Mouse (Mus musculus): ENCODE measurements around the gene Eif3g. TPM values are rescaled to one million over a fixed set of nuclear protein-coding genes. Genes with fewer than 3 reads are reported as not detected.

Eif3g gene
- polyA plus RNA-seq, 2 experiments: 104 to 170 TPM

DNA sequence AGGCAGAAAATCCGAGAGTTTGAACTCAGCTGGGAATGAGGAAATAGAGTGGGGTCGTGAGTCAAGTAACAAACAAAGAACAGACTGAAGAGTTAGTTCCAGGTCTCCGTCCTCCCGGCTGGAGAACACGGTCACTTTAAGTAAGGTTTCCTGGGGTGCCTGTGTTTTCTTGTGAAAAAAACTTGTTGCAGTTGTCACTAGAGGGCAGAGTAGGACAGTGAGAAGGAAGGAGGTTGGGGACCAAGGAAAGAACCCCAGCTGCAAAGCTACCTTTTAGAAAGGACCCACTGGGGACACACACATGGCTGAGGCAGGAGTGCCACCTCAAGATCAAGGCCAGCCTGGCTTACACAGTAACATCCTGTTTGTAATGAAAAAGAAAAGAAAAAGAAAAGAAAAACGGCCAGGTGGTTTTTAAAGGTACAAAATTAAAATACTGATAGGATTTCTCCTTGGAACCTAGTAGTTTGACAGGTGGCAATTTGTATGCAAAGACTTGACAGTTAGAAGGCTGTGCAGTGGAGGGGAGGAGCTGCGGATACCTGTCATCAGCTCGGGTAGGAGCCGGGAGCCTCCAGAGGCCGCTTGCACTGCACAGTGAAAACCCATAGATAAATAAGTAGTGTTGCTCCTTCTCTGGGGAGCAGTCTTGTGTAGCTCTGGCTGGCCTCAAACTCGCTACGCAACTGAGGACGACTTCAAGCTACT lies 3.2 kb upstream of the Eif3g start:
- Histone ChIP-seq H3K4me3 (ENCODE audit: insufficient read depth in 1 of 2, low read depth in 2 of 2, low read length in 2 of 2) (no peak overlapping the region), H3K9me3 (ENCODE audit: control insufficient read depth, low read length) (no peaks in the 10 kb centered on the region), H3K27ac (peak overlapping the region; percentile 29), H3K4me1 (replicated peaks; ENCODE audit: control insufficient read depth in 2 of 2, insufficient read depth in 2 of 2, low read length in 1 of 2) (peaks cover 7 to 19% of the 10 kb centered on the region in 2 experiments), H3K36me3 (replicated peaks; ENCODE audit: control insufficient read depth, insufficient read depth, low read depth) (peaks cover 17% of the 10 kb centered on the region), H3K27me3 (ENCODE audit: control insufficient read depth, insufficient read depth, low read length) (no peaks in the 10 kb centered on the region), H3K4me2 (ENCODE audit: low read depth) (peak overlapping the region; percentile 46), H3K9ac (replicated peaks) (peak overlapping the region; percentile 20; the same call in 1 of the 2 replicates)
- DNase-seq (ENCODE audit: low read depth in 3 of 3, low spot score in 3 of 3): peak in 2 of 3 experiments; percentile 42 to 58
- WGBS (ENCODE audit: insufficient replicate concordance): 8% methylated on average over 13 of the region's 13 CpGs
- TF ChIP-seq EP300 (IDR thresholded peaks at IDR 0.05; ENCODE audit: low read depth): no peak
- peak; percentile 77 for TF ChIP-seq CTCF (IDR thresholded peaks at IDR 0.05; ENCODE audit: low read depth)
- peak; percentile 61 for ATAC-seq (ENCODE audit: insufficient read depth)

DNA sequence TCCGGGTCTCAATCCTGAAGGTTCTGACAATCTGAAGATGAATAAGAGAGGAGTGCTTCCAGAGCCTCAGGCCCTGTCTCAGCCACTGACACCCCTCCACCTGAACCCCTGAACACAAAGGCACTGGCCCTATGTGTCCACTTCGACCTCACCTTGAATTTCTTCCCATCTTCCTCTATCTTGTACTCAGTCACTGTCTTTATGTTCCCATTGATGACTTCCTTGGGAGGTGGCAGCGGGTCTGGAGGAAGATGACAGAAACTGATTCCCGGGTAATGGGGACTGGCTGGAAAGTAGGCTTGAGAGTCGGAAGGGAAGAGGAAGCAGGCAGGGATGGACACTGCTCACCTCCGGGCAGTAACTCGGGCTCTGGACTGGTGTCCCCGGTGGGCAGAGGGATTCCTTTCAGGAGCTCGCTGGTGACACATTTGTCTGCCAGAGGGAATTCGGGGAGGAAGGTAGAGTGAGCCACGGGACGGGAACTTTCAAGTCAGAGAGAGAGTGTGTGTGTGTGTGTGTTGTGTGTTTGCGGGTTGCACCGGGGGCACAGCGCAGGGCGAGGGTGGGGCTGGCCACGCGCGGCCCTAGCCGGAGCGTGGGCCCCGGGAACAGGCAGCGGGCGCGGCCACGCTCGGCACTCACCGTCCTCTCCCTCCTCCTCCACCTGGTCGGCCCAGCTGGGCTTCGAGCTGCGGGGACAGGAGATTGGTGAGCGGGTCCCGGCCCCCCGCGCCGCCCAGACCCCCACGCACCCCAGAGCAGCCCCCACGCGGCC lies 500 bp downstream of the Eif3g start:
- peak overlapping the region; percentile 81 to 96 for H3K4me3 ChIP-seq (ENCODE audit: insufficient read depth in 1 of 2, low read depth in 2 of 2, low read length in 2 of 2)
- peak overlapping the region; percentile 40 for H3K27ac ChIP-seq
- no peaks in the 10 kb centered on the region for H3K9me3 ChIP-seq (ENCODE audit: control insufficient read depth, low read length)
- peak; percentile 67 for ATAC-seq (ENCODE audit: insufficient read depth)
- TF ChIP-seq EP300 (IDR thresholded peaks at IDR 0.05; ENCODE audit: low read depth): no peak
- TF ChIP-seq CTCF (IDR thresholded peaks at IDR 0.05; ENCODE audit: low read depth): no peak
- peaks cover 27% of the 10 kb centered on the region for H3K36me3 ChIP-seq (replicated peaks; ENCODE audit: control insufficient read depth, insufficient read depth, low read depth)
- peaks cover 7 to 18% of the 10 kb centered on the region in 2 experiments for H3K4me1 ChIP-seq (replicated peaks; ENCODE audit: control insufficient read depth in 2 of 2, insufficient read depth in 2 of 2, low read length in 1 of 2)
- WGBS (ENCODE audit: insufficient replicate concordance): 3% methylated on average over 38 of the region's 39 CpGs
- H3K9ac ChIP-seq (replicated peaks): peak overlapping the region; percentile 94
- no peaks in the 10 kb centered on the region for H3K27me3 ChIP-seq (ENCODE audit: control insufficient read depth, insufficient read depth, low read length)
- no peak for DNase-seq (ENCODE audit: low read depth in 3 of 3, low spot score in 3 of 3)
- peak overlapping the region; percentile 96 for H3K4me2 ChIP-seq (ENCODE audit: low read depth)

DNA sequence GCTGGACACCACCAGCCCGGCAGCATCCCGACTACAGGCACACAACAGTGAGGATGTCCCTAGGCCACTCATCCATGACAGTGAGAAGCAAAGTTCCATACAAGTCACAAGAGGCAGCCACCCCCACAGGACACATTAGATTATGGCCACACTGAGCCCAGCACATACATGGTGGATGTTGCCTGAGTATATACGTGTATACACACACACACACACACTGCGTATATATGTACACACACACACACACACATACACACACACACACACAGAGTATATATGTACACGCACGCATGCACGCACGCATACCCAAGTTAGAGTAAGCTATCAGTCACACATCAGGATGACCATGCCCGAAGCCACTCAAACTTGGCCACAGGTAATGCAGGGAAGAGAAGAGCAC lies 3.0 kb downstream of the Eif3g start:
- peaks cover 4 to 7% of the 10 kb centered on the region in 2 experiments for H3K4me1 ChIP-seq (replicated peaks; ENCODE audit: control insufficient read depth in 2 of 2, insufficient read depth in 2 of 2, low read length in 1 of 2)
- DNase-seq (ENCODE audit: low read depth in 3 of 3, low spot score in 3 of 3): no peak
- H3K36me3 ChIP-seq (replicated peaks; ENCODE audit: control insufficient read depth, insufficient read depth, low read depth): peaks cover 48% of the 10 kb centered on the region
- WGBS (ENCODE audit: insufficient replicate concordance): 83% methylated on average over 9 of the region's 9 CpGs
- no peak for ATAC-seq (ENCODE audit: insufficient read depth)
- H3K9me3 ChIP-seq (ENCODE audit: control insufficient read depth, low read length): no peaks in the 10 kb centered on the region
- H3K9ac ChIP-seq (replicated peaks): no peak overlapping the region
- no peak for TF ChIP-seq CTCF (IDR thresholded peaks at IDR 0.05; ENCODE audit: low read depth)
- no peak for TF ChIP-seq EP300 (IDR thresholded peaks at IDR 0.05; ENCODE audit: low read depth)
- H3K4me2 ChIP-seq (ENCODE audit: low read depth): no peak overlapping the region
- H3K27me3 ChIP-seq (ENCODE audit: control insufficient read depth, insufficient read depth, low read length): no peaks in the 10 kb centered on the region
- no peak overlapping the region for H3K4me3 ChIP-seq (ENCODE audit: insufficient read depth in 1 of 2, low read depth in 2 of 2, low read length in 2 of 2)
- H3K27ac ChIP-seq: no peak overlapping the region

DNA sequence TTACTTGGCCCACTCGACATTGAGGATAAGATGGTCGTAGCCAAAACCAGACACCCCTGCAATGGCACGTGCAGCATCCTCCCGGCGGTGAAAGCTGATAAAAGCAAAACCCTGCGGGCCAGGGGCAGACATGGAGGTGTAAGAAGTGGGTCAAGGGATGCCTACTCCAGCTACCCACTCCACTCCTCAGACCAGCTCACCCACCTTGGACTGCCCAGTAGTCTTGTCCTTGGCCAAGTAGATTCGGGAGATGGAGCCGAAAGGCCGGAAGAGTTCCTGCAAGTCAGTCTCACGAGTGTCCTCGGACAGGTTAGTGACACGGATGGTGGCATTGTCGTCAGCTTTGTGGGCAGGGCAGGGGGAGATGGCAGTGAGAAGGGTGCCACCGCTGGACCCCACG lies 3.8 kb downstream of the Eif3g start:
- Histone ChIP-seq H3K36me3 (replicated peaks; ENCODE audit: control insufficient read depth, insufficient read depth, low read depth) (peaks cover 56% of the 10 kb centered on the region), H3K9me3 (ENCODE audit: control insufficient read depth, low read length) (no peaks in the 10 kb centered on the region), H3K4me2 (ENCODE audit: low read depth) (no peak overlapping the region), H3K9ac (replicated peaks) (no peak overlapping the region), H3K27me3 (ENCODE audit: control insufficient read depth, insufficient read depth, low read length) (no peaks in the 10 kb centered on the region), H3K4me3 (ENCODE audit: insufficient read depth in 1 of 2, low read depth in 2 of 2, low read length in 2 of 2) (no peak overlapping the region), H3K27ac (no peak overlapping the region), H3K4me1 (replicated peaks; ENCODE audit: control insufficient read depth in 2 of 2, insufficient read depth in 2 of 2, low read length in 1 of 2) (peaks cover 8 to 15% of the 10 kb centered on the region in 2 experiments)
- DNase-seq (ENCODE audit: low read depth in 3 of 3, low spot score in 3 of 3) (no peak), ATAC-seq (ENCODE audit: insufficient read depth) (no peak)
- TF ChIP-seq CTCF (IDR thresholded peaks at IDR 0.05; ENCODE audit: low read depth) (no peak), EP300 (IDR thresholded peaks at IDR 0.05; ENCODE audit: low read depth) (no peak)
- 83% methylated on average over 15 of the region's 15 CpGs for WGBS (ENCODE audit: insufficient replicate concordance)
